Mouse (Mus musculus) neural tube, embryonic 15.5 days (tissue): ENCODE results near the gene Dennd5b. TPM values are rescaled to one million over a fixed set of nuclear protein-coding genes. Genes with fewer than 3 reads are reported as not detected.
"Not testable (repeated sequence)": the region's sequence is repeated elsewhere in the genome, so short reads cannot be mapped to it uniquely, and the experiment has no call there.

ENCODE experiments used
- ATAC-seq: fragments of 200-750 bp; cut with Nextera tagmentation; 2 replicates; pipeline ENCODE4 v1.8.0; 2017; ENCODE audit warnings: mild to moderate bottlenecking, moderate TSS enrichment, moderate library complexity; ENCODE audit not compliant: low FRiP score
- H3K27ac ChIP-seq: fragments of 300-500 bp; sonication (generic); replicated peaks from 2 replicates; pipeline ENCODE4 v1.5.1; 2015; ENCODE audit warnings: mild to moderate bottlenecking, inconsistent platforms
- H3K27me3 ChIP-seq: fragments of 300-500 bp; sonication (generic); replicated peaks from 2 replicates; pipeline ENCODE4 v1.6.1; 2015; ENCODE audit warnings: inconsistent platforms
- H3K36me3 ChIP-seq: fragments of 300-500 bp; sonication (generic); 2 replicates; pipeline ENCODE4 v1.6.1; 2015; ENCODE audit warnings: inconsistent platforms
- H3K4me1 ChIP-seq: fragments of 300-500 bp; sonication (generic); 2 replicates; pipeline ENCODE4 v1.6.1; 2015; ENCODE audit warnings: inconsistent platforms
- H3K4me2 ChIP-seq: fragments of 300-500 bp; sonication (generic); 2 replicates; pipeline ENCODE4 v1.6.1; 2015; ENCODE audit warnings: inconsistent platforms, mild to moderate bottlenecking, moderate library complexity
- H3K4me3 ChIP-seq: fragments of 300-500 bp; sonication (generic); replicated peaks from 2 replicates; pipeline ENCODE4 v1.5.1; 2015; ENCODE audit warnings: mild to moderate bottlenecking, inconsistent platforms
- H3K9ac ChIP-seq: fragments of 300-500 bp; sonication (generic); replicated peaks from 2 replicates; pipeline ENCODE4 v1.6.1; 2015; ENCODE audit warnings: mild to moderate bottlenecking, inconsistent platforms
- H3K9me3 ChIP-seq: fragments of 300-500 bp; sonication (generic); replicated peaks from 2 replicates; pipeline ENCODE4 v1.6.1; 2016; ENCODE audit warnings: inconsistent platforms
- WGBS: fragments of 180-500 bp; shearing (Covaris S2); methylation state at CpG from one replicate; pipeline ENCODE4 v1.1.7; 2015; ENCODE audit warnings: mixed read lengths; 5-methylcytosine and 5-hydroxymethylcytosine counted together
- polyA plus RNA-seq: library from polyadenylated mRNA; unstranded; fragments of >200 nt; fragmentation: Nextera tagmentation; extraction: Ambion mirVana; gene quantifications from 2 replicates; pipeline ENCODE4 v1.2.1, GENCODE M21; 2015

Gene Dennd5b
- polyA plus RNA-seq, 1 experiment from 2014 or later, result 13.5 TPM

- Histone ChIP-seq H3K4me3 (no peak overlapping the region), H3K36me3 (no peaks in the 10 kb centered on the region), H3K4me2 (no peak overlapping the region), H3K9me3 (no peaks in the 10 kb centered on the region), H3K9ac (no peak overlapping the region), H3K4me1 (peaks cover 9% of the 10 kb centered on the region), H3K27me3 (no peaks in the 10 kb centered on the region), H3K27ac (no peak overlapping the region)
- 69% methylated on average over 4 of the region's 4 CpGs for WGBS
- no peak for ATAC-seq
Observed at GRCm38 (mm10) chr6:148942406-148942805, 159.1 kb downstream of the Dennd5b start.

- ATAC-seq, result no peak
- H3K27ac ChIP-seq, result no peak overlapping the region
- no peak overlapping the region for H3K4me3 ChIP-seq
- no peaks in the 10 kb centered on the region for H3K36me3 ChIP-seq
- no peak overlapping the region for H3K9ac ChIP-seq
- peaks cover 6% of the 10 kb centered on the region for H3K4me1 ChIP-seq
- no peaks in the 10 kb centered on the region for H3K9me3 ChIP-seq
- WGBS, result 51% methylated on average over 5 of the region's 5 CpGs
- no peak overlapping the region for H3K4me2 ChIP-seq
- H3K27me3 ChIP-seq, result no peaks in the 10 kb centered on the region
Observed at GRCm38 (mm10) chr6:148941880-148942279, 159.6 kb downstream of the Dennd5b start.

- WGBS, result 81% methylated on average over 2 of the region's 3 CpGs
- not testable (repeated sequence) for H3K9ac ChIP-seq
Observed at GRCm38 (mm10) chr6:148940383-148940782, 161.1 kb downstream of the Dennd5b start.

More at GRCm38 (mm10) chr6:148940383-148940782, 161.1 kb downstream of the Dennd5b start:
- H3K4me1 ChIP-seq, H3K4me3 ChIP-seq, H3K27me3 ChIP-seq, H3K4me2 ChIP-seq, H3K9me3 ChIP-seq, ATAC-seq, H3K27ac ChIP-seq, H3K36me3 ChIP-seq: not testable (repeated sequence)

Other genes with a start within 250 kb of the Dennd5b start
- gene Caprin2, start 205.4 kb downstream of the Dennd5b start, polyA plus RNA-seq, result 10.6 and 12.9 TPM in 2 replicates
- 26.7 and 43.3 TPM in 2 replicates for gene Sinhcaf, start 155.2 kb downstream of the Dennd5b start, polyA plus RNA-seq
- not detected in 2 replicates for gene Gm10203, start 28.5 kb upstream of the Dennd5b start, polyA plus RNA-seq
- 7.6 and 9.8 TPM in 2 replicates for gene Etfbkmt, start 38.2 kb upstream of the Dennd5b start, polyA plus RNA-seq
- gene Amn1, start 87.0 kb upstream of the Dennd5b start, polyA plus RNA-seq, result 82.0 and 106 TPM in 2 replicates
- 25.5 and 34.4 TPM in 2 replicates for gene Resf1, start 207.7 kb upstream of the Dennd5b start, polyA plus RNA-seq